Comparison of ENCODE assay signal across 9 mouse cellular contexts in genomic region chr3:88912585-88912984, GRCm38 (mm10). TPM values are rescaled to one million over a fixed set of nuclear protein-coding genes. Genes with fewer than 3 reads are reported as not detected.
DNase-seq lines count a peak whose midpoint lies in the region; ATAC-seq and TF ChIP-seq lines count a peak whose summit lies in the region.
"Had no signal": no experiment of that assay in that cellular context is flagged by ENCODE, and none has a peak within 500 bp of the region (broad histone marks: within the 10 kb centered on the region; RNA-seq: fewer than 3 reads in every experiment).

No protein-coding gene starts in this region.

- no peaks in the 10 kb centered on the region for H3K9me3 ChIP-seq in megakaryocyte, embryonic 14.5 days
- no peaks in the 10 kb centered on the region for H3K9me3 ChIP-seq in forebrain, embryonic 11.5 days (ENCODE audit: control insufficient read depth, low read length)
- H3K9me3 ChIP-seq in limb, embryonic 14.5 days (ENCODE audit: control insufficient read depth, low read length), result no peaks in the 10 kb centered on the region
- H3K9me3 ChIP-seq in stomach, embryonic 16.5 days (replicated peaks; ENCODE audit: control insufficient read depth, low read length), result no peaks in the 10 kb centered on the region

- H3K36me3 ChIP-seq in megakaryocyte, embryonic 14.5 days (replicated peaks; ENCODE audit: low read length), result peaks cover 53% of the 10 kb centered on the region
- peaks cover 20% of the 10 kb centered on the region; the same call in 1 of the 2 replicates for H3K36me3 ChIP-seq in forebrain, embryonic 11.5 days (ENCODE audit: control insufficient read depth, insufficient read depth, low read length)
- peaks cover 50% of the 10 kb centered on the region for H3K36me3 ChIP-seq in limb, embryonic 14.5 days (ENCODE audit: control insufficient read depth, insufficient read depth, low read length)
- H3K36me3 ChIP-seq in stomach, embryonic 16.5 days (ENCODE audit: control insufficient read depth, insufficient read depth, low read length), result 0 out of 2 replicates have a peak, but pooled peaks cover 19% of the 10 kb centered on the region

- peaks cover 33% of the 10 kb centered on the region for H3K4me1 ChIP-seq in megakaryocyte, embryonic 14.5 days
- no peaks in the 10 kb centered on the region; the same call in 1 of the 2 replicates for H3K4me1 ChIP-seq in forebrain, embryonic 11.5 days (replicated peaks; ENCODE audit: control insufficient read depth, insufficient read depth, low read length)
- no peaks in the 10 kb centered on the region for H3K4me1 ChIP-seq in limb, embryonic 14.5 days (ENCODE audit: control insufficient read depth, insufficient read depth, low read length)
- H3K4me1 ChIP-seq in stomach, embryonic 16.5 days (ENCODE audit: control insufficient read depth, insufficient read depth, low read length), result peaks cover 4% of the 10 kb centered on the region

- H3K27me3 ChIP-seq in megakaryocyte, embryonic 14.5 days (replicated peaks), result no peaks in the 10 kb centered on the region
- H3K27me3 ChIP-seq in forebrain, embryonic 11.5 days (ENCODE audit: control insufficient read depth, insufficient read depth, low read length), result no peaks in the 10 kb centered on the region
- H3K27me3 ChIP-seq in limb, embryonic 14.5 days (ENCODE audit: control insufficient read depth, insufficient read depth, low read length), result no peaks in the 10 kb centered on the region
- H3K27me3 ChIP-seq in stomach, embryonic 16.5 days (ENCODE audit: control insufficient read depth, insufficient read depth, low read length), result no peaks in the 10 kb centered on the region

- no peak for TF ChIP-seq POLR2A in limb, embryonic 14.5 days (IDR thresholded peaks at IDR 0.05; ENCODE audit: borderline replicate concordance, extremely low read depth, insufficient read depth, insufficient read length)

- 95% methylated on average over 7 of the region's 7 CpGs for WGBS in forebrain, embryonic 11.5 days
- WGBS in limb, embryonic 14.5 days, result 86% methylated on average over 7 of the region's 7 CpGs
- WGBS in stomach, embryonic 16.5 days, result 80% methylated on average over 7 of the region's 7 CpGs

- no peak overlapping the region for H3K27ac ChIP-seq in forebrain, embryonic 11.5 days (ENCODE audit: low read depth, low read length)
- H3K27ac ChIP-seq in limb, embryonic 14.5 days (replicated peaks; ENCODE audit: low read depth, low read length), result no peak overlapping the region
- no peak overlapping the region for H3K27ac ChIP-seq in stomach, embryonic 16.5 days (ENCODE audit: low read length)

- H3K4me2 ChIP-seq in forebrain, embryonic 11.5 days (ENCODE audit: low read depth, low read length, severe bottlenecking), result no peak overlapping the region; the same call in 1 of the 2 replicates
- no peak overlapping the region for H3K4me2 ChIP-seq in limb, embryonic 14.5 days (replicated peaks; ENCODE audit: low read depth, low read length, severe bottlenecking)
- H3K4me2 ChIP-seq in stomach, embryonic 16.5 days (ENCODE audit: low read depth, low read length), result peak overlapping the region; percentile 84

- H3K4me3 ChIP-seq in megakaryocyte, embryonic 14.5 days (replicated peaks), result peak overlapping the region; percentile 100
- H3K4me3 ChIP-seq in forebrain, embryonic 11.5 days (ENCODE audit: low read depth, low read length), result peak overlapping the region; percentile 68; the same call in 1 of the 2 replicates
- H3K4me3 ChIP-seq in limb, embryonic 14.5 days (replicated peaks; ENCODE audit: low read length), result peak overlapping the region; percentile 76
- H3K4me3 ChIP-seq in stomach, embryonic 16.5 days (replicated peaks; ENCODE audit: low read length), result no peak overlapping the region

- ATAC-seq in megakaryocyte, adult 5-6 weeks (ENCODE audit: poor library complexity, severe bottlenecking), result no peak
- no peak for ATAC-seq in forebrain, embryonic 11.5 days (replicated peaks; ENCODE audit: low FRiP score)
- ATAC-seq in limb, embryonic 14.5 days (ENCODE audit: low FRiP score, low read depth), result no peak
- no peak for ATAC-seq in stomach, embryonic 16.5 days (ENCODE audit: insufficient read depth, low FRiP score)

- no peak overlapping the region for H3K9ac ChIP-seq in forebrain, embryonic 11.5 days (ENCODE audit: low read length)
- H3K9ac ChIP-seq in limb, embryonic 14.5 days (ENCODE audit: low read depth, low read length, severe bottlenecking), result no peak overlapping the region
- H3K9ac ChIP-seq in stomach, embryonic 16.5 days (ENCODE audit: low read length), result no peak overlapping the region

- DNase-seq in forebrain, embryonic 11.5 days (ENCODE audit: low spot score), result no peak
- no peak for DNase-seq in limb, embryonic 14.5 days (ENCODE audit: low spot score)
- DNase-seq in cerebellum, adult 11-12 months, result no peak
- no peak for DNase-seq in layer of hippocampus, postnatal 14 days (ENCODE audit: low spot score in 2 of 2)
- DNase-seq: cerebellum, postnatal 36 days; gastrocnemius, postnatal 25 days had no signal

RNA-seq across cellular contexts. Expression of gene Msto1, which starts 1.2 kb away (rescaled TPM):
- polyA plus RNA-seq in megakaryocyte, embryonic 14.5 days (2012; ENCODE audit: insufficient read depth, low replicate concordance), result 11.3 and 22.7 TPM in 2 replicates
- 4.8 and 7.5 TPM in 2 replicates for total RNA-seq in megakaryocyte, adult 5-6 weeks (2015)
- 9.9 and 16.2 TPM in 2 replicates for total RNA-seq in megakaryocyte, adult 5-6 weeks (2017)
- 53.5 and 54.2 TPM in 2 replicates for polyA plus RNA-seq in forebrain, embryonic 11.5 days (2014; fragmentation: Nextera tagmentation; extraction: Ambion mirVana)
- 49.9 and 57.8 TPM in 2 replicates for polyA plus RNA-seq in limb, embryonic 14.5 days (2012; rRNA removed)
- 43.0 and 47.0 TPM in 2 replicates for polyA plus RNA-seq in limb, embryonic 14.5 days (2014; fragmentation: Nextera tagmentation; extraction: Ambion mirVana)
- 35.3 and 37.6 TPM in 2 replicates for polyA plus RNA-seq in stomach, embryonic 16.5 days (2015; fragmentation: Nextera tagmentation; extraction: Ambion mirVana)
- 10 to 100 TPM; 25.5 to 28.4 TPM for total RNA-seq in layer of hippocampus, postnatal 14 days (2021)

RNA-seq across cellular contexts. Expression of gene Ash1l, which starts 37.8 kb away (rescaled TPM):
- polyA plus RNA-seq in megakaryocyte, embryonic 14.5 days (2012; ENCODE audit: insufficient read depth, low replicate concordance), result 0.45 and 0.95 TPM in 2 replicates
- total RNA-seq in megakaryocyte, adult 5-6 weeks (2015), result 29.0 and 32.4 TPM in 2 replicates
- 18.4 and 28.1 TPM in 2 replicates for total RNA-seq in megakaryocyte, adult 5-6 weeks (2017)
- polyA plus RNA-seq in forebrain, embryonic 11.5 days (2014; fragmentation: Nextera tagmentation; extraction: Ambion mirVana), result 17.4 and 20.7 TPM in 2 replicates
- 19.6 and 21.1 TPM in 2 replicates for polyA plus RNA-seq in limb, embryonic 14.5 days (2012; rRNA removed)
- polyA plus RNA-seq in limb, embryonic 14.5 days (2014; fragmentation: Nextera tagmentation; extraction: Ambion mirVana), result 21.5 and 25.0 TPM in 2 replicates
- 16.9 and 19.3 TPM in 2 replicates for polyA plus RNA-seq in stomach, embryonic 16.5 days (2015; fragmentation: Nextera tagmentation; extraction: Ambion mirVana)
- total RNA-seq in layer of hippocampus, postnatal 14 days (2021), result 10 to 100 TPM; 64.3 to 66.8 TPM

RNA-seq across cellular contexts. Expression of gene Dap3, which starts 38.4 kb away (rescaled TPM):
- 21.0 and 86.4 TPM in 2 replicates for polyA plus RNA-seq in megakaryocyte, embryonic 14.5 days (2012; ENCODE audit: insufficient read depth, low replicate concordance)
- total RNA-seq in megakaryocyte, adult 5-6 weeks (2015), result 70.6 and 75.4 TPM in 2 replicates
- 45.6 and 51.5 TPM in 2 replicates for total RNA-seq in megakaryocyte, adult 5-6 weeks (2017)
- 134 and 146 TPM in 2 replicates for polyA plus RNA-seq in forebrain, embryonic 11.5 days (2014; fragmentation: Nextera tagmentation; extraction: Ambion mirVana)
- 75.3 and 113 TPM in 2 replicates for polyA plus RNA-seq in limb, embryonic 14.5 days (2012; rRNA removed)
- 138 and 140 TPM in 2 replicates for polyA plus RNA-seq in limb, embryonic 14.5 days (2014; fragmentation: Nextera tagmentation; extraction: Ambion mirVana)
- polyA plus RNA-seq in stomach, embryonic 16.5 days (2015; fragmentation: Nextera tagmentation; extraction: Ambion mirVana), result 123 and 132 TPM in 2 replicates
- total RNA-seq in layer of hippocampus, postnatal 14 days (2021), result 100 to 1,000 TPM; 108 to 116 TPM
